Mouse (Mus musculus): ENCODE results near the gene Adamts10.

Adamts10 gene

GRCm38 (mm10) chr17:33555223-33555855, 31.3 kb downstream of the Adamts10 start, which contains the start of gene Myo1f:
Gene Myo1f, plus strand, starts transcription at chr17:33555707.
- no peak for DNase-seq

GRCm38 (mm10) chr17:33557922-33558321, 33.9 kb downstream of the Adamts10 start:
- DNase-seq, result no peak

GRCm38 (mm10) chr17:33563527-33564076, 39.6 kb downstream of the Adamts10 start:
- no peak for DNase-seq

- DNase-seq, result no peak
These were observed 40.6 kb downstream of the Adamts10 start for GRCm38 (mm10) chr17:33564599-33564998.

- DNase-seq, result no peak
These were observed 42.2 kb downstream of the Adamts10 start for GRCm38 (mm10) chr17:33566182-33566581.

- no peak for DNase-seq
These were observed 60.1 kb downstream of the Adamts10 start for GRCm38 (mm10) chr17:33584061-33584460.

- DNase-seq, result no peak
These were observed 62.0 kb downstream of the Adamts10 start for GRCm38 (mm10) chr17:33586011-33586410.

GRCm38 (mm10) chr17:33597271-33597670, 73.3 kb downstream of the Adamts10 start:
- DNase-seq, result no peak

GRCm38 (mm10) chr17:33598506-33598905, 74.5 kb downstream of the Adamts10 start:
- DNase-seq, result no peak

GRCm38 (mm10) chr17:33599836-33600475, 76.0 kb downstream of the Adamts10 start:
- DNase-seq, result no peak

GRCm38 (mm10) chr17:33600831-33601230, 76.8 kb downstream of the Adamts10 start:
- DNase-seq, result no peak

- no peak for DNase-seq
These were observed 77.9 kb downstream of the Adamts10 start for GRCm38 (mm10) chr17:33601947-33602346.

Data from embryo, embryonic 11 days (tissue).